Mouse (Mus musculus): ENCODE measurements at regions not wholly inside any gene's neighbourhood (a gene's known extent, or its start where the extent isn't known, plus 50 kb on each side); places are given as distances from the start of the nearest gene placed in this dataset.
A peak's percentile ranks its signal among the peaks of the same experiment; 100 is the strongest.

GRCm38 (mm10) chr5:74121861-74122630 lies 53.8 kb upstream of the Usp46 start:
- no peak for DNase-seq

- peak; percentile 76 for DNase-seq
These were observed 58.0 kb upstream of the Usp46 start for GRCm38 (mm10) chr5:74126015-74126896.

- DNase-seq = no peak
These were observed 59.3 kb upstream of the Usp46 start for GRCm38 (mm10) chr5:74127518-74127917.

GRCm38 (mm10) chr5:74129636-74130035 lies 61.4 kb upstream of the Usp46 start:
- peak; percentile 18 for DNase-seq

- DNase-seq = no peak
These were observed 62.4 kb upstream of the Rasl11b start for GRCm38 (mm10) chr5:74132671-74133070.

GRCm38 (mm10) chr5:74136377-74136776 lies 58.7 kb upstream of the Rasl11b start:
- peak; percentile 33 for DNase-seq

GRCm38 (mm10) chr5:74136868-74137439 lies 58.1 kb upstream of the Rasl11b start:
- DNase-seq = peak; percentile 28

GRCm38 (mm10) chr5:74143994-74144393 lies 51.1 kb upstream of the Rasl11b start:
- DNase-seq = no peak

- no peak for DNase-seq
These were observed 50.3 kb upstream of the Rasl11b start for GRCm38 (mm10) chr5:74144765-74145164.

All from retina, postnatal 1 day (tissue).